In genomic region chr11:107419925-107420324, GRCm38 (mm10) we compare ENCODE assay signal across 13 mouse cellular contexts. TPM values are rescaled to one million over a fixed set of nuclear protein-coding genes. Genes with fewer than 3 reads are reported as not detected.
DNase-seq lines count a peak whose midpoint lies in the region; ATAC-seq and TF ChIP-seq lines count a peak whose summit lies in the region.
"Had no signal": no experiment of that assay in that cellular context is flagged by ENCODE, and none has a peak within 500 bp of the region (broad histone marks: within the 10 kb centered on the region; RNA-seq: fewer than 3 reads in every experiment).

No protein-coding gene starts in this region.

- H3K79me2 ChIP-seq in heart, adult 2 months (replicated peaks; ENCODE audit: control insufficient read depth, insufficient read depth, low read length) = peaks cover 3% of the 10 kb centered on the region; the same call in 1 of the 2 replicates

- TF ChIP-seq POLR2A in heart, adult 2 months (IDR thresholded peaks at IDR 0.05; ENCODE audit: insufficient read depth, low read depth, low read length) = no peak

- no peak for TF ChIP-seq EP300 in heart, adult 2 months (IDR thresholded peaks at IDR 0.05; ENCODE audit: insufficient read depth, low read depth, low read length)
- TF ChIP-seq EP300 in stomach, postnatal 0 days (optimal IDR thresholded peaks at IDR 0.05) = no peak

- no peak overlapping the region for H3K4me3 ChIP-seq in heart, adult 2 months
- H3K4me3 ChIP-seq in hindbrain, embryonic 15.5 days = no peak overlapping the region
- H3K4me3 ChIP-seq in stomach, postnatal 0 days (ENCODE audit: low read depth, low read length) = no peak overlapping the region

- peaks cover 25% of the 10 kb centered on the region for H3K4me1 ChIP-seq in heart, adult 2 months (ENCODE audit: control insufficient read depth, insufficient read depth, low read length)
- H3K4me1 ChIP-seq in hindbrain, embryonic 15.5 days (replicated peaks) = peaks cover 35% of the 10 kb centered on the region
- H3K4me1 ChIP-seq in stomach, postnatal 0 days (replicated peaks; ENCODE audit: control insufficient read depth, insufficient read depth) = no peaks in the 10 kb centered on the region

- no peak for TF ChIP-seq CTCF in heart, adult 2 months (IDR thresholded peaks at IDR 0.05)
- TF ChIP-seq CTCF in stomach, postnatal 0 days (IDR thresholded peaks at IDR 0.05; ENCODE audit: low read depth) = no peak

- no peak overlapping the region for H3K4me2 ChIP-seq in hindbrain, embryonic 15.5 days
- H3K4me2 ChIP-seq in stomach, postnatal 0 days (replicated peaks; ENCODE audit: low read depth) = no peak overlapping the region

- no peak overlapping the region for H3K9ac ChIP-seq in heart, adult 2 months (ENCODE audit: low read depth, low read length)
- no peak overlapping the region for H3K9ac ChIP-seq in hindbrain, embryonic 15.5 days
- no peak overlapping the region for H3K9ac ChIP-seq in stomach, postnatal 0 days (ENCODE audit: low read length)
- H3K9ac ChIP-seq: liver, embryonic 14.5 days had no signal

- peak overlapping the region; percentile 83 for H3K27ac ChIP-seq in heart, adult 2 months
- H3K27ac ChIP-seq in hindbrain, embryonic 15.5 days (replicated peaks) = peak overlapping the region; percentile 58
- 0 out of 2 replicates have a peak overlapping the region, but pooled peaks have one; percentile 14 for H3K27ac ChIP-seq in stomach, postnatal 0 days (replicated peaks)
- H3K27ac ChIP-seq: liver, embryonic 14.5 days had no signal

- 45% methylated on average over 7 of the region's 7 CpGs for WGBS in heart, adult 2 months
- WGBS in hindbrain, embryonic 15.5 days = 25% methylated on average over 7 of the region's 7 CpGs
- 36% methylated on average over 7 of the region's 7 CpGs for WGBS in stomach, postnatal 0 days

- no peak for DNase-seq in heart, adult 2 months
- no peak for DNase-seq in heart, adult 18-20 months
- peak; percentile 27 for DNase-seq in retina, postnatal 1 day
- no peak for DNase-seq in retina, embryonic 14.5 days (ENCODE audit: low spot score)
- DNase-seq in stomach, postnatal 0 days (ENCODE audit: low spot score) = no peak
- no peak for DNase-seq in layer of hippocampus, adult 18-20 months (ENCODE audit: low spot score in 2 of 2)
- DNase-seq in right cerebral cortex, postnatal 25 days = no peak
- DNase-seq: adrenal gland, postnatal 14 days; cerebellum, adult 8-10 months; heart, postnatal 10 days; kidney, adult 9 months had no signal

- peaks cover 5% of the 10 kb centered on the region; the same call in 1 of the 2 replicates for H3K36me3 ChIP-seq in heart, adult 2 months (ENCODE audit: control insufficient read depth, insufficient read depth, low read length)
- no peaks in the 10 kb centered on the region for H3K36me3 ChIP-seq in hindbrain, embryonic 15.5 days
- no peaks in the 10 kb centered on the region for H3K36me3 ChIP-seq in stomach, postnatal 0 days (ENCODE audit: control insufficient read depth, insufficient read depth, low read length)

- H3K9me3 ChIP-seq in hindbrain, embryonic 15.5 days = no peaks in the 10 kb centered on the region
- no peaks in the 10 kb centered on the region for H3K9me3 ChIP-seq in stomach, postnatal 0 days (ENCODE audit: control insufficient read depth, low read length)

- intact Hi-C loops in heart, adult 2 months (cut with DNase I) = no loop called here

- no peaks in the 10 kb centered on the region for H3K27me3 ChIP-seq in heart, adult 2 months (ENCODE audit: control insufficient read depth, insufficient read depth, low read length)
- H3K27me3 ChIP-seq in hindbrain, embryonic 15.5 days = no peaks in the 10 kb centered on the region
- no peaks in the 10 kb centered on the region for H3K27me3 ChIP-seq in stomach, postnatal 0 days (ENCODE audit: control insufficient read depth, insufficient read depth, low read length)

- ATAC-seq in hindbrain, embryonic 15.5 days (ENCODE audit: low FRiP score, low read depth) = no peak
- no peak for ATAC-seq in stomach, postnatal 0 days (ENCODE audit: low FRiP score, low TSS enrichment)

RNA-seq across cellular contexts. Expression of gene Pitpnc1, which starts 50.6 kb away (rescaled TPM):
- total RNA-seq in heart, adult 2 months (2021) = 10 to 100 TPM; 66.4 to 68.1 TPM
- 22.7 and 39.4 TPM in 2 replicates for polyA plus RNA-seq in heart, adult 2 months (2012; rRNA removed)
- 10 to 100 TPM; 74.8 to 76.3 TPM for total RNA-seq in heart, adult 18-20 months (2021)
- polyA plus RNA-seq in hindbrain, embryonic 15.5 days (2015; fragmentation: Nextera tagmentation; extraction: Ambion mirVana) = 38.3 and 39.2 TPM in 2 replicates
- polyA plus RNA-seq in stomach, postnatal 0 days (2015; fragmentation: Nextera tagmentation; extraction: Ambion mirVana) = 5.0 and 5.1 TPM in 2 replicates
- total RNA-seq in layer of hippocampus, adult 18-20 months (2021) = 10 to 100 TPM; 46.1 to 48.1 TPM

RNA-seq across cellular contexts. Expression of gene Psmd12, which starts 59.4 kb away (rescaled TPM):
- 10 to 100 TPM; 78.3 to 92.2 TPM for total RNA-seq in heart, adult 2 months (2021)
- polyA plus RNA-seq in heart, adult 2 months (2012; rRNA removed) = 22.6 and 42.4 TPM in 2 replicates
- total RNA-seq in heart, adult 18-20 months (2021) = 10 to 100 TPM; 93.3 to 94.7 TPM
- polyA plus RNA-seq in hindbrain, embryonic 15.5 days (2015; fragmentation: Nextera tagmentation; extraction: Ambion mirVana) = 149 and 153 TPM in 2 replicates
- polyA plus RNA-seq in stomach, postnatal 0 days (2015; fragmentation: Nextera tagmentation; extraction: Ambion mirVana) = 137 TPM in 2 replicates
- 10 to 100 TPM; 66.5 to 69.8 TPM for total RNA-seq in layer of hippocampus, adult 18-20 months (2021)

Comparison
In these comparisons a context has a peak if more than half of its experiments do, and no peak if none do; other contexts are left out.
1. H3K27ac ChIP-seq: peak in every context shown above with its lines; median percentile 83 in heart, adult 2 months; 58 in hindbrain, embryonic 15.5 days; 14 in stomach, postnatal 0 days.